ENCODE assay signal across 8 mouse cellular contexts in genomic region chr9:48860526-48860845, GRCm38 (mm10). TPM values are rescaled to one million over a fixed set of nuclear protein-coding genes. Genes with fewer than 3 reads are reported as not detected.
DNase-seq lines count a peak whose midpoint lies in the region; ATAC-seq and TF ChIP-seq lines count a peak whose summit lies in the region.

No protein-coding gene starts in this region.

- TF ChIP-seq CTCF in midbrain, postnatal 0 days (IDR thresholded peaks at IDR 0.05): peak; percentile 95
- peak; percentile 98 for TF ChIP-seq CTCF in stomach, postnatal 0 days (IDR thresholded peaks at IDR 0.05; ENCODE audit: low read depth)

- no peak overlapping the region for H3K27ac ChIP-seq in limb, embryonic 10.5 days
- H3K27ac ChIP-seq in midbrain, postnatal 0 days (ENCODE audit: low read depth, low read length): no peak overlapping the region
- H3K27ac ChIP-seq in stomach, postnatal 0 days (replicated peaks): no peak overlapping the region

- peak; percentile 97 for ATAC-seq in common myeloid progenitor, adult 5-6 weeks (replicated peaks; ENCODE audit: low read depth, poor library complexity, severe bottlenecking)
- no peak for ATAC-seq in midbrain, postnatal 0 days (ENCODE audit: low FRiP score)
- ATAC-seq in stomach, postnatal 0 days (ENCODE audit: low FRiP score, low TSS enrichment): peak; percentile 82

- H3K4me1 ChIP-seq in limb, embryonic 10.5 days: peaks cover 21% of the 10 kb centered on the region
- H3K4me1 ChIP-seq in midbrain, postnatal 0 days (ENCODE audit: insufficient read depth, low read length): no peaks in the 10 kb centered on the region
- H3K4me1 ChIP-seq in stomach, postnatal 0 days (replicated peaks; ENCODE audit: control insufficient read depth, insufficient read depth): no peaks in the 10 kb centered on the region

- no peak overlapping the region for H3K9ac ChIP-seq in midbrain, postnatal 0 days (replicated peaks; ENCODE audit: low read length, poor library complexity, severe bottlenecking)
- H3K9ac ChIP-seq in stomach, postnatal 0 days (ENCODE audit: low read length): no peak overlapping the region

- TF ChIP-seq EP300 in stomach, postnatal 0 days (optimal IDR thresholded peaks at IDR 0.05): no peak

- H3K9me3 ChIP-seq in limb, embryonic 10.5 days (replicated peaks): no peaks in the 10 kb centered on the region
- no peaks in the 10 kb centered on the region for H3K9me3 ChIP-seq in midbrain, postnatal 0 days (ENCODE audit: low read length)
- H3K9me3 ChIP-seq in stomach, postnatal 0 days (ENCODE audit: control insufficient read depth, low read length): no peaks in the 10 kb centered on the region

- H3K27me3 ChIP-seq in limb, embryonic 10.5 days (ENCODE audit: low read depth, poor library complexity, severe bottlenecking): peaks cover 13% of the 10 kb centered on the region; the same call in 1 of the 2 replicates
- peaks cover 2% of the 10 kb centered on the region; the same call in 1 of the 2 replicates for H3K27me3 ChIP-seq in midbrain, postnatal 0 days (ENCODE audit: insufficient read depth, low read length)
- H3K27me3 ChIP-seq in stomach, postnatal 0 days (ENCODE audit: control insufficient read depth, insufficient read depth, low read length): no peaks in the 10 kb centered on the region

- no peaks in the 10 kb centered on the region for H3K36me3 ChIP-seq in limb, embryonic 10.5 days
- no peaks in the 10 kb centered on the region for H3K36me3 ChIP-seq in midbrain, postnatal 0 days (ENCODE audit: insufficient read depth, low read length)
- H3K36me3 ChIP-seq in stomach, postnatal 0 days (ENCODE audit: control insufficient read depth, insufficient read depth, low read length): no peaks in the 10 kb centered on the region

- no peak overlapping the region for H3K4me3 ChIP-seq in limb, embryonic 10.5 days
- H3K4me3 ChIP-seq in midbrain, postnatal 0 days (ENCODE audit: low read depth, low read length): no peak overlapping the region
- no peak overlapping the region for H3K4me3 ChIP-seq in stomach, postnatal 0 days (ENCODE audit: low read depth, low read length)

- DNase-seq in spleen, adult 18-20 months: peak; percentile 22 to 40
- DNase-seq in spleen, adult 12 weeks (ENCODE audit: low spot score): no peak
- peak; percentile 64 for DNase-seq in gastrocnemius, postnatal 10 days
- peak; percentile 79 for DNase-seq in kidney, adult 18-20 months
- DNase-seq in limb, embryonic 10.5 days (ENCODE audit: low spot score): peak; percentile 87
- DNase-seq in midbrain, postnatal 0 days (ENCODE audit: low spot score): peak; percentile 73
- DNase-seq in stomach, postnatal 0 days (ENCODE audit: low spot score): peak; percentile 81

- 2% methylated on average over 6 of the region's 6 CpGs for WGBS in limb, embryonic 10.5 days
- WGBS in midbrain, postnatal 0 days: 1% methylated on average over 6 of the region's 6 CpGs
- 7% methylated on average over 6 of the region's 6 CpGs for WGBS in stomach, postnatal 0 days

- no peak overlapping the region for H3K4me2 ChIP-seq in midbrain, postnatal 0 days (ENCODE audit: low read depth, low read length, poor library complexity, severe bottlenecking)
- H3K4me2 ChIP-seq in stomach, postnatal 0 days (replicated peaks; ENCODE audit: low read depth): no peak overlapping the region

RNA-seq across cellular contexts. Expression of gene Zbtb16, which starts 24.5 kb away (rescaled TPM):
- total RNA-seq in common myeloid progenitor, adult 5-6 weeks (2017): 5.5 and 7.3 TPM in 2 replicates
- 10 to 100 TPM; 24.7 to 60.1 TPM for total RNA-seq in gastrocnemius, postnatal 10 days (2021)
- polyA plus RNA-seq in limb, embryonic 10.5 days (2016; fragmentation: Nextera tagmentation; extraction: Ambion mirVana): 19.7 and 29.3 TPM in 2 replicates
- total RNA-seq in midbrain, postnatal 0 days (2014; rRNA removed): 8.3 and 12.6 TPM in 2 replicates
- 5.5 and 6.1 TPM in 2 replicates for polyA plus RNA-seq in midbrain, postnatal 0 days (2015; fragmentation: Nextera tagmentation; extraction: Ambion mirVana)
- polyA plus RNA-seq in stomach, postnatal 0 days (2015; fragmentation: Nextera tagmentation; extraction: Ambion mirVana): 1.2 and 1.7 TPM in 2 replicates

RNA-seq across cellular contexts. Expression of gene Htr3a, which starts 50.4 kb away (rescaled TPM):
- total RNA-seq in common myeloid progenitor, adult 5-6 weeks (2017): not detected in 2 replicates
- not detected for total RNA-seq in gastrocnemius, postnatal 10 days (2021)
- 0.30 and 0.34 TPM in 2 replicates for polyA plus RNA-seq in limb, embryonic 10.5 days (2016; fragmentation: Nextera tagmentation; extraction: Ambion mirVana)
- 0.93 and 1.4 TPM in 2 replicates for total RNA-seq in midbrain, postnatal 0 days (2014; rRNA removed)
- 0.54 and 0.72 TPM in 2 replicates for polyA plus RNA-seq in midbrain, postnatal 0 days (2015; fragmentation: Nextera tagmentation; extraction: Ambion mirVana)
- 1.3 and 1.4 TPM in 2 replicates for polyA plus RNA-seq in stomach, postnatal 0 days (2015; fragmentation: Nextera tagmentation; extraction: Ambion mirVana)
